In genomic region chr2:131971098-131971497, GRCm38 (mm10) we compare ENCODE assay signal across 25 mouse cellular contexts. TPM values are rescaled to one million over a fixed set of nuclear protein-coding genes. Genes with fewer than 3 reads are reported as not detected.
"Had no signal": no experiment of that assay in that cellular context is flagged by ENCODE, and none has a peak within 500 bp of the region (broad histone marks: within the 10 kb centered on the region; RNA-seq: fewer than 3 reads in every experiment).

No protein-coding gene starts in this region.

- H3K4me2 ChIP-seq: heart, embryonic 11.5 days; heart, embryonic 13.5 days; heart, embryonic 15.5 days; hindbrain, embryonic 13.5 days; hindbrain, embryonic 15.5 days; limb, embryonic 12.5 days; liver, embryonic 11.5 days; liver, embryonic 13.5 days; liver, embryonic 15.5 days had no signal

- H3K4me1 ChIP-seq: heart, embryonic 13.5 days; heart, embryonic 15.5 days; hindbrain, embryonic 13.5 days; hindbrain, embryonic 15.5 days; limb, embryonic 10.5 days; limb, embryonic 12.5 days; liver, embryonic 13.5 days; liver, embryonic 15.5 days had no signal

- H3K27me3 ChIP-seq: heart, embryonic 13.5 days; heart, embryonic 15.5 days; hindbrain, embryonic 13.5 days; hindbrain, embryonic 15.5 days; limb, embryonic 12.5 days; liver, embryonic 13.5 days; liver, embryonic 15.5 days had no signal

- H3K36me3 ChIP-seq: heart, embryonic 13.5 days; heart, embryonic 15.5 days; hindbrain, embryonic 13.5 days; hindbrain, embryonic 15.5 days; limb, embryonic 10.5 days; limb, embryonic 12.5 days; liver, embryonic 13.5 days; liver, embryonic 15.5 days had no signal

- H3K27ac ChIP-seq: heart, adult 2 months; heart, embryonic 13.5 days; heart, embryonic 15.5 days; hindbrain, embryonic 13.5 days; hindbrain, embryonic 15.5 days; hindbrain, postnatal 0 days; layer of hippocampus, adult 2 months; left cerebral cortex, adult 2 months; limb, embryonic 10.5 days; limb, embryonic 12.5 days; liver, embryonic 13.5 days; liver, embryonic 15.5 days had no signal

- H3K9ac ChIP-seq: heart, embryonic 13.5 days; heart, embryonic 15.5 days; hindbrain, embryonic 13.5 days; hindbrain, embryonic 15.5 days; limb, embryonic 12.5 days; liver, embryonic 13.5 days; liver, embryonic 15.5 days had no signal

- DNase-seq: gastrocnemius, postnatal 14 days; gastrocnemius, postnatal 36 days; heart, adult 2 months; heart, postnatal 14 days; kidney, adult 18-20 months; kidney, adult 8-10 months; kidney, postnatal 10 days; kidney, postnatal 25 days; kidney, postnatal 4 days; liver; liver, embryonic 13.5 days had no signal

- ATAC-seq: hindbrain, postnatal 0 days; intestine, embryonic 16.5 days had no signal

- H3K9me3 ChIP-seq: heart, embryonic 13.5 days; heart, embryonic 15.5 days; hindbrain, embryonic 13.5 days; hindbrain, embryonic 15.5 days; limb, embryonic 10.5 days; limb, embryonic 12.5 days; liver, embryonic 13.5 days; liver, embryonic 15.5 days had no signal

- H3K4me3 ChIP-seq: heart, adult 2 months; heart, embryonic 13.5 days; heart, embryonic 15.5 days; hindbrain, embryonic 13.5 days; hindbrain, embryonic 15.5 days; layer of hippocampus, adult 2 months; left cerebral cortex, adult 2 months; limb, embryonic 10.5 days; limb, embryonic 12.5 days; liver, embryonic 13.5 days; liver, embryonic 15.5 days had no signal

RNA-seq across cellular contexts. Expression of gene Prnd, which starts 20.4 kb away (rescaled TPM):
- total RNA-seq: hematopoietic stem cell, adult 5-6 weeks; layer of hippocampus, adult 2 months had no signal
